Mouse (Mus musculus) heart, embryonic 16.5 days (tissue): Measurements from ENCODE around the gene Rcor3. TPM values are rescaled to one million over a fixed set of nuclear protein-coding genes. Genes with fewer than 3 reads are reported as not detected.

Experiments
- ATAC-seq: fragments of 200-750 bp; cut with Nextera tagmentation; replicated peaks from 2 replicates; pipeline ENCODE4 v1.8.0; 2017; ENCODE audit warnings: moderate number of reproducible peaks; ENCODE audit not compliant: insufficient read depth, low FRiP score; ENCODE audit errors: extremely low read depth
- H3K27ac ChIP-seq: fragments of 300-500 bp; sonication (generic); 2 replicates; pipeline ENCODE4 v1.5.1; 2014; ENCODE audit warnings: mild to moderate bottlenecking, low read length, control low read depth, moderate library complexity
- H3K27me3 ChIP-seq: fragments of 300-500 bp; sonication (generic); 2 replicates; pipeline ENCODE4 v1.6.1; 2014; ENCODE audit warnings: low read length, mixed read lengths; ENCODE audit not compliant: control insufficient read depth, insufficient read depth
- H3K36me3 ChIP-seq: fragments of 300-500 bp; sonication (generic); 2 replicates; pipeline ENCODE4 v1.6.1; 2014; ENCODE audit not compliant: control insufficient read depth, insufficient read depth
- H3K4me1 ChIP-seq: fragments of 300-500 bp; sonication (generic); 2 replicates; pipeline ENCODE4 v1.6.1; 2014; ENCODE audit warnings: low read length, mixed read lengths; ENCODE audit not compliant: control insufficient read depth, insufficient read depth
- H3K4me2 ChIP-seq: fragments of 300-500 bp; sonication (generic); 2 replicates; pipeline ENCODE4 v1.6.1; 2014; ENCODE audit warnings: low read depth, mild to moderate bottlenecking, control low read depth, low read length
- H3K4me3 ChIP-seq: fragments of 300-500 bp; sonication (generic); 2 replicates; pipeline ENCODE4 v1.5.1; 2014; ENCODE audit warnings: mild to moderate bottlenecking, control low read depth, low read length
- H3K9ac ChIP-seq: fragments of 300-500 bp; sonication (generic); 2 replicates; pipeline ENCODE4 v1.6.1; 2014; ENCODE audit warnings: low read length, control low read depth
- H3K9me3 ChIP-seq: fragments of 300-500 bp; sonication (generic); replicated peaks from 2 replicates; pipeline ENCODE4 v1.6.1; 2016; ENCODE audit warnings: low read length; ENCODE audit not compliant: control insufficient read depth
- WGBS: fragments of 180-500 bp; shearing (Covaris S2); extraction: QIAGEN DNeasy Blood & Tissue Kit; methylation state at CpG from one replicate; pipeline ENCODE4 v1.1.7; 2014; 5-methylcytosine and 5-hydroxymethylcytosine counted together
- polyA plus RNA-seq: library from polyadenylated mRNA; unstranded; fragments of >200 nt; fragmentation: Nextera tagmentation; extraction: Ambion mirVana; gene quantifications from 2 replicates; pipeline ENCODE4 v1.2.1, GENCODE M21; 2015

Rcor3 gene
- polyA plus RNA-seq, 1 experiment from 2014 or later = 33.1 TPM

GRCm38 (mm10) chr1:192090689-192091567, 46.9 kb downstream of the Rcor3 start:
- 64% methylated on average over 11 of the region's 11 CpGs for WGBS
- Histone ChIP-seq H3K9me3 (no peaks in the 10 kb centered on the region), H3K36me3 (no peaks in the 10 kb centered on the region), H3K27me3 (no peaks in the 10 kb centered on the region), H3K9ac (peak overlapping the region; percentile 88), H3K4me3 (peak overlapping the region; percentile 78), H3K4me2 (peak overlapping the region; percentile 87), H3K27ac (peak overlapping the region; percentile 22; the same call in 1 of the 2 replicates), H3K4me1 (peaks cover 23% of the 10 kb centered on the region)
- no peak for ATAC-seq

DNA sequence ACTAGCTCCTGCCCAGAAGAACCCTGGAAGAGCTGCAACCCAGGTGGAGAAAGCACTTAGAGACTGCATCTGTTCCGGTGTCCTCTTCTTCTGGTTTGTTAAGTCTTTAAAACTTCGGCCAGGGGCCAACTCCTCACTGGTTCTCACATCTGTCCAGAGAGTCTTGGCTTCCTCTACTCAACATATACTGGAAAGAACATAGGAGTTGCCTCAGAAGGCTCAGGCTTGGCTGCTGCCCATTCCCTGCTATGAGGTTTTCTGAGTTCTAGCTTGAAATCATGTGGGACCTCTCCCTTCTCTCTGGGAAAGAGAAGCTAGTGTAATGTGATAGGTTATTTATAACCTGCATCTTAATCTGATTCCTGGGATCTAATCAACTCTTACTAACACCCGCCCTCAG, 47.6 kb downstream of the Rcor3 start:
- H3K4me3 ChIP-seq = no peak overlapping the region
- WGBS = 80% methylated on average over 3 of the region's 3 CpGs
- H3K27ac ChIP-seq = no peak overlapping the region
- H3K9ac ChIP-seq = no peak overlapping the region
- H3K27me3 ChIP-seq = no peaks in the 10 kb centered on the region
- H3K36me3 ChIP-seq = no peaks in the 10 kb centered on the region
- H3K4me1 ChIP-seq = peaks cover 23% of the 10 kb centered on the region
- H3K4me2 ChIP-seq = no peak overlapping the region
- H3K9me3 ChIP-seq = no peaks in the 10 kb centered on the region
- no peak for ATAC-seq

GRCm38 (mm10) chr1:192089208-192090166, 48.4 kb downstream of the Rcor3 start:
- Histone ChIP-seq H3K4me3 (no peak overlapping the region), H3K27ac (no peak overlapping the region), H3K9ac (no peak overlapping the region), H3K4me2 (no peak overlapping the region), H3K27me3 (no peaks in the 10 kb centered on the region), H3K36me3 (no peaks in the 10 kb centered on the region), H3K4me1 (peaks cover 23% of the 10 kb centered on the region), H3K9me3 (no peaks in the 10 kb centered on the region)
- 69% methylated on average over 9 of the region's 9 CpGs for WGBS
- ATAC-seq = no peak

DNA sequence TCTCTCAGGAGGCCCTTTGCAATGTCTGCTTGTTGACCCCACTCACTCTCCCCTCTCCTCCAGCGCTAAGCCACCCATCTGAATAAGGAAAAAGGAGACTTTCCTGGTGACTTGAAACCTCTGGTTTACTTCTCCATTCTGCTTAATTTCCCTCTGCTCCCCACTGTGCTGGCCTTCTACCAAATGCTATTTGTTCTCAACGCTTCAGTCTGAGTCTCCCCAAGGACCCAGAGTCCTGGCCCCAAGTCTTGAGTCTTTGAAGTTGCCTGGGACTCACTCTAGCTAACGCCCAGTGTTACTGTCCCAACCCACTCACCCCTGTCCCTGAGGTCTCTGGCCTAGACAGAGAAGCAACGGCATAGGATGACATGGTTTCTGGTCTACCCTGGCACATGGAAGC, 49.9 kb downstream of the Rcor3 start:
- no peak overlapping the region for H3K4me3 ChIP-seq
- no peak overlapping the region for H3K9ac ChIP-seq
- WGBS = 80% methylated on average over 4 of the region's 4 CpGs
- peaks cover 23% of the 10 kb centered on the region for H3K4me1 ChIP-seq
- no peaks in the 10 kb centered on the region for H3K36me3 ChIP-seq
- H3K9me3 ChIP-seq = no peaks in the 10 kb centered on the region
- H3K27ac ChIP-seq = no peak overlapping the region
- no peak for ATAC-seq
- no peak overlapping the region for H3K4me2 ChIP-seq
- H3K27me3 ChIP-seq = no peaks in the 10 kb centered on the region

DNA sequence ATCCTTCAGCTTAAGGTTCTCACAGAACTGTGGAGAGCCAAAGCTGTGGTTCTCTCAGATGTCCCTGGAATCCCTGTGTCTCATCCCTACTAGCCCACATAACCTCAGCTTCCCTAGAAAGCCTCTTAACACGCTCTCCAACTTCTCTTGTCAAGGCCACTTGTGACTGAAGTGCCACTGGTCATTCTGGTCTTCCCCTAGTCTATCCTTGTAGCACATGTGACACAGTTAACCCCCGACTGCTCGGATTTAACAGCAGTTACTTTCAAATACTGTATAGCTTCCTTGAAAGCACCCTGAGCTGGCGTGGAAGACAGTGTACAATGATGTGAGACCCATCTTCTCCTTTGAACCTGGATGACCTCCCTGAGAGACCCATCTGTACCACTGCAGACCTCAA, 50.8 kb downstream of the Rcor3 start:
- H3K27ac ChIP-seq = no peak overlapping the region
- 55% methylated on average over 4 of the region's 4 CpGs for WGBS
- H3K36me3 ChIP-seq = peaks cover 5% of the 10 kb centered on the region
- ATAC-seq = no peak
- peaks cover under 1% of the 10 kb centered on the region for H3K9me3 ChIP-seq
- H3K4me3 ChIP-seq = no peak overlapping the region
- no peak overlapping the region for H3K9ac ChIP-seq
- 0 out of 2 replicates have a peak overlapping the region, but pooled peaks have one; percentile 6 for H3K4me2 ChIP-seq
- peaks cover 23% of the 10 kb centered on the region for H3K4me1 ChIP-seq
- no peaks in the 10 kb centered on the region for H3K27me3 ChIP-seq

DNA sequence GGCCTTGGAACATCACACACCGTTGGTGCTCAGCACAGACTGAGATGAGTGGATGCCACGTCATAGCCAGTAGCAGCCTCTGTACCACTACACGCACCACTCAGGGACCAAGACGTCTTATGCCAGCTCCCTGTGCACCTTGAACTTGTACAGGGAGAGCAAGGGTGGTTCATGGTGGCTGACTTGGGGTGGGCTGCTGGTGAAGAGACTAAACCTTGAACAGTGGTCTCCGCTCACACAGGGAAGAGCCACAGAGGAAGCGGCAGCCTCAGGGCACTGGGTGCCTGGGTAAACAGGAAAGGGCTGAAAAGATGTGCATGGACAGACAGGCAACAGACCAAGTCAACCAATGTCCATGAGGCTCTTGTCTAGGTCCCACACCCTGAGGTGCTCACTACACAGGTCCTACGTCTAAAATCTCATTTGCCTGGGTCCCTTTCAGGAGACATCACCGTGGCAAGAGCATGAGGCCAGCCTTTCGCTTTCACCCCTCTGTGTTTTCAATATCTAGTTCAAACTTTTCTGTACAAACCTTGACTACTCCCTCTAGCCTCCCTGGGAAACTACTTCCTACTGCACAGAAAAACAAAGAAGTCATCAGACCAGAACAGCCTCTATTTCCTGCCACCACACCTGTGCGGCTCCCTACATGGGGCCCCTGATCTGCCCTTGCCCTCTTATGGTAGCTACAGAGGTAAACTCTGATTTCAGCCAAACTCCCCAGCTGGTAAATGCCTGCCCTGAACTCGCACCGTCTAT, 51.4 kb downstream of the Rcor3 start:
- no peaks in the 10 kb centered on the region for H3K27me3 ChIP-seq
- H3K4me1 ChIP-seq = peaks cover 23% of the 10 kb centered on the region
- no peak overlapping the region for H3K27ac ChIP-seq
- no peak for ATAC-seq
- H3K4me2 ChIP-seq = 0 out of 2 replicates have a peak overlapping the region, but pooled peaks have one; percentile 6
- H3K4me3 ChIP-seq = no peak overlapping the region
- WGBS = 77% methylated on average over 12 of the region's 12 CpGs
- peaks cover 11% of the 10 kb centered on the region for H3K36me3 ChIP-seq
- H3K9ac ChIP-seq = no peak overlapping the region
- peaks cover 6% of the 10 kb centered on the region for H3K9me3 ChIP-seq

GRCm38 (mm10) chr1:192085218-192085617, 52.6 kb downstream of the Rcor3 start:
- no peak overlapping the region for H3K27ac ChIP-seq
- 91% methylated on average over 10 of the region's 10 CpGs for WGBS
- peaks cover 16% of the 10 kb centered on the region for H3K9me3 ChIP-seq
- H3K4me1 ChIP-seq = peaks cover 16% of the 10 kb centered on the region
- no peak overlapping the region for H3K4me3 ChIP-seq
- H3K4me2 ChIP-seq = no peak overlapping the region
- ATAC-seq = no peak
- H3K36me3 ChIP-seq = peaks cover 19% of the 10 kb centered on the region
- H3K27me3 ChIP-seq = no peaks in the 10 kb centered on the region
- no peak overlapping the region for H3K9ac ChIP-seq

GRCm38 (mm10) chr1:192082646-192083045, 55.2 kb downstream of the Rcor3 start:
- Histone ChIP-seq H3K36me3 (peaks cover 19% of the 10 kb centered on the region), H3K4me3 (no peak overlapping the region), H3K4me2 (no peak overlapping the region), H3K9ac (no peak overlapping the region), H3K4me1 (peaks cover 28% of the 10 kb centered on the region), H3K9me3 (peaks cover 16% of the 10 kb centered on the region), H3K27ac (no peak overlapping the region), H3K27me3 (no peaks in the 10 kb centered on the region)
- 71% methylated on average over 1 of the region's 1 CpGs for WGBS
- no peak for ATAC-seq
